Mouse (Mus musculus): ENCODE results near the gene Vmn1r220.

DNA sequence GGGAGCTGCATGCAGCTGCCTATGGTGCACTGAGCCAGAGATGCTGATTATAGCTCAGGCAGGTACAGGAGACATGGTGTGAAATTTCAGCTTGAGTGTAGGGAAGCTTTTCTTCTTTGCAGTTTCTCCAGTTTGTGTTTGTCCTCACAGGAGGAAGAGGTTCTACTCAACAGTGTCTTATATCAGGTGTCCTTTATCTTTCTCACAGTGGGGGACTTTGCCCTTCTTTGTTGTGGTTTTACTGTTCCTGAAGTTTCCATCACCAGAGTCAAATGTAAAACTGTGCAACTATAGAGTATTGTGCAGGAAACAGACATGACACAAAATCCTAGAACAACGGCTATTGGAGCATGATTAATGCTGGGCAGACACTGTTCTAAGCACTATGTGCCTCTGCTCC is 54.3 kb downstream of the Vmn1r220 start:
- TF ChIP-seq HCFC1 (IDR thresholded peaks at IDR 0.05; ENCODE audit: borderline replicate concordance, insufficient read depth, low read length) (no peak), ZNF384 (IDR thresholded peaks at IDR 0.05; ENCODE audit: low read depth, low read length) (no peak), CHD2 (IDR thresholded peaks at IDR 0.05; ENCODE audit: low read depth, low read length) (no peak), MAFK (IDR thresholded peaks at IDR 0.05; ENCODE audit: insufficient read depth, low read depth, low read length) (no peak)

Measured in ES-E14 (cell line).